Mouse (Mus musculus): ENCODE results near the gene Ccdc180. TPM values are rescaled to one million over a fixed set of nuclear protein-coding genes. Genes with fewer than 3 reads are reported as not detected.

The Ccdc180 gene
- polyA plus RNA-seq, 1 experiment from 2014 or later: 0.67 TPM

DNA sequence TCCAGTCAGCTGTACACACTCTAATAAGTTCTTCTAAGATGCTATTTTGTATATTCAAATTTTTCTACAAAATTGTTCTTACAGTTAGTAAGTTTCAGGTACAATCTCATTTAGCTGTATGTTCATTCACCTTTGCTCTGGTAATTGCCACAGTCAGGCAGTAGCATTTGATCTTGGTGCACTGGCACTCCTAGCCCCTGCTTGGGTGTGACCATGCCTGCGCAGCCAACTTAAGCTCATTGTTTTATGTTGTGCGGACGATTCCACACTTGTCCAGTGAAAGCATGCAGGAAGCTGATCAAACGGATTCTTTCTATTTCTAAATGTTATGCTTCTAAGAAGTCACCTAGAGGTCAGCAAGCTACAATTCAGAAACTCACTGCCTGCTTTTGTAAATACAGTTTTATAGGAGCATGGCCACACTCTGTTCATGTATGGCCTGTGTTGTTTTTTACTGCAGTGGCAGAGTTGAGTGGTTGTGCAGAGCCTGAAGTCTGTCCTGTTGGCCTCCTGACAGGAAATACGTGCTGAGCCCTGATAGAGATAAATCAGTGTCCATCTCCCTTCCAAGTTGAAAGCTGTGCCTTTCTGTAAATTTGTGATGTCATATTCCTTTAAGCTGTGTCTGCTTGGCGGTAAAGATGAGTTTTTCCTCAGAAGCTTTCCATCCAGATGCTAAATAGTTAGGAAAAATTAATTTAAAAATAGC, 100.5 kb downstream of the Ccdc180 start:
- no peaks in the 10 kb centered on the region for H3K9me3 ChIP-seq

DNA sequence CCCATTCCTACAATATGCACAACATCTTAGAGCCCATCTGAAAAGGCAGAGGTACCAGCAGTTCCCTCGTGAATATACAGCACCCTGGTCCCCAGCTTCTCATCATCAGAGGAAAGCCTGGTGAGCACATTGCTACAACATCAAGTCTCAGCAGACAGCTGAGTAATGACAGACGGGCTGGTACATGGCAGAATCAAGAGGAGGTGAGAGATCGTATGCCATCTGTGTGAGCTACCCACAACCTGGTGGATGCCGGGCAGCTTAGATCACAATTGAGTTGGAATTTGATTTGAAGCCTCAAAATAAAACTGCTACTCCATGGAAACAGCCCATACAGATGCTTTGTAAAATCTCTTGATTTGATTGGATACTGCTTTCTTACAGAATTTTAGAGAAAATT, 108.4 kb downstream of the Ccdc180 start:
- Histone ChIP-seq H3K27me3 (ENCODE audit: insufficient read depth, poor library complexity, severe bottlenecking) (no peaks in the 10 kb centered on the region), H3K9me3 (no peaks in the 10 kb centered on the region), H3K36me3 (no peaks in the 10 kb centered on the region), H3K27ac (no peak overlapping the region), H3K4me3 (no peak overlapping the region), H3K4me1 (replicated peaks) (no peaks in the 10 kb centered on the region)
- WGBS: 88% methylated on average over 4 of the region's 4 CpGs
- DNase-seq (ENCODE audit: low spot score): no peak

More for the DNA sequence above, 100.5 kb downstream of the Ccdc180 start:
- DNase-seq (ENCODE audit: low spot score): no peak
- Histone ChIP-seq H3K27ac (no peak overlapping the region), H3K4me1 (replicated peaks) (peaks cover 6% of the 10 kb centered on the region; the same call in 1 of the 2 replicates), H3K4me3 (no peak overlapping the region), H3K36me3 (no peaks in the 10 kb centered on the region), H3K27me3 (ENCODE audit: insufficient read depth, poor library complexity, severe bottlenecking) (no peaks in the 10 kb centered on the region)
- 78% methylated on average over 6 of the region's 6 CpGs for WGBS

Other genes with a start within 250 kb of the Ccdc180 start
- 7.3 and 7.4 TPM in 2 replicates for gene Aldh1b1, start 91.3 kb upstream of the Ccdc180 start, polyA plus RNA-seq (2016; fragmentation: Nextera tagmentation; extraction: Ambion mirVana)
- gene Igfbpl1, start 63.4 kb upstream of the Ccdc180 start, polyA plus RNA-seq (2016; fragmentation: Nextera tagmentation; extraction: Ambion mirVana): 13.7 and 56.4 TPM in 2 replicates
- 0.29 and 0.54 TPM in 2 replicates for gene Stra6l, start 41.6 kb upstream of the Ccdc180 start, polyA plus RNA-seq (2016; fragmentation: Nextera tagmentation; extraction: Ambion mirVana)
- gene Tdrd7, start 75.0 kb downstream of the Ccdc180 start, polyA plus RNA-seq (2016; fragmentation: Nextera tagmentation; extraction: Ambion mirVana): 8.9 and 9.8 TPM in 2 replicates
- 2.9 and 3.4 TPM in 2 replicates for gene Tmod1, start 148.6 kb downstream of the Ccdc180 start, polyA plus RNA-seq (2016; fragmentation: Nextera tagmentation; extraction: Ambion mirVana)
- gene Ncbp1, start 248.3 kb downstream of the Ccdc180 start, polyA plus RNA-seq (2016; fragmentation: Nextera tagmentation; extraction: Ambion mirVana): 108 and 123 TPM in 2 replicates
- gene Tstd2, start 248.4 kb downstream of the Ccdc180 start, polyA plus RNA-seq (2016; fragmentation: Nextera tagmentation; extraction: Ambion mirVana): 57.2 and 64.0 TPM in 2 replicates